Mouse (Mus musculus) midbrain, embryonic 10.5 days (tissue): ENCODE results near the gene Bmp8a. TPM values are rescaled to one million over a fixed set of nuclear protein-coding genes. Genes with fewer than 3 reads are reported as not detected.

ENCODE experiments used
- DNase-seq: peaks from one replicate; pipeline ENCODE4 v3.0.0-alpha.2; 2017; ENCODE audit warnings: low spot score
- H3K27ac ChIP-seq: fragments of 300-500 bp; sonication (generic); replicated peaks from 2 replicates; pipeline ENCODE4 v1.5.1; 2016; ENCODE audit warnings: mild to moderate bottlenecking
- H3K27me3 ChIP-seq: fragments of 300-500 bp; sonication (generic); 2 replicates; pipeline ENCODE4 v1.6.1; 2016; ENCODE audit warnings: low read depth, mild to moderate bottlenecking; ENCODE audit not compliant: poor library complexity, severe bottlenecking
- H3K36me3 ChIP-seq: fragments of 300-500 bp; sonication (generic); 2 replicates; pipeline ENCODE4 v1.6.1; 2016; ENCODE audit warnings: mild to moderate bottlenecking, moderate library complexity
- H3K4me1 ChIP-seq: fragments of 300-500 bp; sonication (generic); 2 replicates; pipeline ENCODE4 v1.6.1; 2016
- H3K4me3 ChIP-seq: fragments of 300-500 bp; sonication (generic); 2 replicates; pipeline ENCODE4 v1.5.1; 2016; ENCODE audit warnings: mild to moderate bottlenecking, moderate library complexity
- H3K9me3 ChIP-seq: fragments of 300-500 bp; sonication (generic); replicated peaks from 2 replicates; pipeline ENCODE4 v1.6.1; 2016; ENCODE audit warnings: mild to moderate bottlenecking
- WGBS: fragments of 180-500 bp; shearing (Covaris S2); methylation state at CpG from one replicate; pipeline ENCODE4 v1.1.7; 2016; 5-methylcytosine and 5-hydroxymethylcytosine counted together
- polyA plus RNA-seq: library from polyadenylated mRNA; unstranded; fragments of >200 nt; fragmentation: Nextera tagmentation; extraction: Ambion mirVana; gene quantifications from 2 replicates; pipeline ENCODE4 v1.2.1, GENCODE M21; 2016

The Bmp8a gene
- 0.07 and 0.11 TPM in 2 replicates for polyA plus RNA-seq

DNA sequence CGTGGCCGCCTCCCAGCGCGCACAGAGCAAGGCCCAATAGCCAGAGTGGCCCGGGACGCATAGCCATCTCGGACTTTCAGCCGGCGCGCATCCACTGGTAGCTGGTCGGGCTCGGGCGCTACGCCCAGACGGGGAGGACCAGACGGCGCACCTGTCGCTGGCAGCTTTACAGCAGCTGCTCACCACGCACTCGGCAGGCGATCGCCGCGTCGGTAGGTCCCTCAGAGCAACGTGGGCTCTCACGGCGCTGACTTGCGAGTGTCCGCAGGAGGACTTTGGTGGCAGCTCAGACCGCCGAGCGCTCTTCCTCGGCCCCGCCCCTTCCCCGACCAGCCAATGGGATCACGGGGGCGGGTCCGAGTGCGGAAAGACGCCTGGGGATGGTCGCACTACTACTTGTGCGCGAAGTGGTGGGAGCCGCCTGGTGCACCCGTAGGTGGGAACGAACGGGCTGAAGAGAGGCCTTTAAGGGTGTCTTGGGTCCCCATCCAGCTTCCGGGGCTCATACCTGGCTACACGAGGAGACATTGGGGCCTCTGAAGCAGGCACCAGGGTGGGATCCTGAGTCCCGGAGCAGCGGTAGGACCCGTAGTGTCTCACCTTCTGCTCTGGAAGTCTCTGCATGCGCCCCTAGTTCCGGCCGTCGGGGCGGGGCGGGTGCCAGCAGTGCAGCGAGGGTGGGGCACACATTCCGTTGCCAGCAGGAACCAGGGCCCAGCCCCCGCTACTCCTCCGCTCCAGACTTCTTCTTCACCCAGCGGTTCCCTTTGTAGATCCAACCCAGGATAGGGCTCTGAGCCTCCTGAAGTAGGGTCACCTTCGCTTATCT, at the start of gene Bmp8a:
Gene Bmp8a (minus strand): TSS at position 611 of the 829 bp plus-strand sequence.
- under 1% methylated on average over 65 of the region's 65 CpGs for WGBS
- peak within 1 kb of the TSS; percentile 69 for H3K4me3 ChIP-seq
- H3K27me3 ChIP-seq = peaks cover 61% of the 10 kb centered on the region
- peaks cover 17% of the 10 kb centered on the region for H3K4me1 ChIP-seq
- H3K36me3 ChIP-seq = peaks cover 12% of the 10 kb centered on the region
- H3K27ac ChIP-seq = peak within 1 kb of the TSS; percentile 6; the same call in 1 of the 2 replicates
- DNase-seq = peak; percentile 86
- no peaks in the 10 kb centered on the region for H3K9me3 ChIP-seq

DNA sequence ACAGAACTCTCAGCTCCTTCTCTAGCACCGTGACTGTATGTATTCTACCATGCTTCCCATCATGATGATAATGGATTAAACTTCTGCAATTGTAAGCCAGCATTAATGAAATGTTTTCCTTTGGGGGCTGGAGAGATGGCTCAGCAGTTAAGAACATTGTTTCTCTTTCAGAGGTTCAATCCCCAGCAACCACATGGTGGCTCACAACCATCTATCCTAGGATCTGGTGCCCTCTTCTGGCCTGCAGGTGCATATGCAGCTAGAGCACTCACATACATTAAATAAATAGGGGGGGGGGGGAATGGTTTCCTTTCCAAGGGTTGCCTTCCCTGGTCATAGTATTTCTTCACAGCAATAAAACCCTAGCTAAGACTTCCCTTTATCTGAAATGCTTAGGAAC, 49.1 kb upstream of the Bmp8a start:
- Histone ChIP-seq H3K9me3 (no peaks in the 10 kb centered on the region), H3K27me3 (no peaks in the 10 kb centered on the region), H3K27ac (no peak overlapping the region), H3K4me1 (no peaks in the 10 kb centered on the region), H3K4me3 (no peak overlapping the region), H3K36me3 (peaks cover 97% of the 10 kb centered on the region)
- WGBS = 100% methylated on average over 1 of the region's 1 CpGs
- peak; percentile 29 for DNase-seq

GRCm38 (mm10) chr4:123385028-123385427, 42.0 kb upstream of the Bmp8a start:
- no peaks in the 10 kb centered on the region for H3K9me3 ChIP-seq
- peaks cover 99% of the 10 kb centered on the region for H3K36me3 ChIP-seq
- WGBS = 85% methylated on average over 1 of the region's 1 CpGs
- no peaks in the 10 kb centered on the region for H3K27me3 ChIP-seq
- no peak for DNase-seq
- H3K4me1 ChIP-seq = no peaks in the 10 kb centered on the region
- no peak overlapping the region for H3K27ac ChIP-seq
- no peak overlapping the region for H3K4me3 ChIP-seq

DNA sequence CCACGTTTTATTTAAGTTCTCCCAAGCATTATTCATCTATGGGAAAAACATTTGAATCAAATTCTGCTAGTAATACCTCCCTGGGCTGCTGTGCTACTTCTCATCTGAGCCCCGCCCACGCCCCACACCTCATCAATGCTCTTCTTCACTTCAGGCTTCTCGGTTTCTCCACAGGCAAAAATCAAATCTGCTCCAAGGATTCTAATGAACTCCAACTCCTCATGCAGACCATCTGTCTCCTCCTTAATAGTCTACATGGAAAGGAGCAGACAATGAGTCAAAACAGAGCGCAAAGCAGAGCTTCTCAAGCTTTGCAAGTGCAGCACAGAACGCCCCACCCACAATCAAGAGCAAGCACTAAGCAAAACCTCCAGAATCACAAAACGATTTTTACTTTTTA, 40.1 kb upstream of the Bmp8a start:
- H3K36me3 ChIP-seq = peaks cover 97% of the 10 kb centered on the region
- no peaks in the 10 kb centered on the region for H3K9me3 ChIP-seq
- H3K4me1 ChIP-seq = no peaks in the 10 kb centered on the region
- no peak for DNase-seq
- 91% methylated on average over 7 of the region's 7 CpGs for WGBS
- H3K4me3 ChIP-seq = no peak overlapping the region
- no peak overlapping the region for H3K27ac ChIP-seq
- no peaks in the 10 kb centered on the region for H3K27me3 ChIP-seq

GRCm38 (mm10) chr4:123382051-123382450, 39.0 kb upstream of the Bmp8a start:
- 95% methylated on average over 4 of the region's 4 CpGs for WGBS
- H3K36me3 ChIP-seq = peaks cover 98% of the 10 kb centered on the region
- DNase-seq = no peak

DNA sequence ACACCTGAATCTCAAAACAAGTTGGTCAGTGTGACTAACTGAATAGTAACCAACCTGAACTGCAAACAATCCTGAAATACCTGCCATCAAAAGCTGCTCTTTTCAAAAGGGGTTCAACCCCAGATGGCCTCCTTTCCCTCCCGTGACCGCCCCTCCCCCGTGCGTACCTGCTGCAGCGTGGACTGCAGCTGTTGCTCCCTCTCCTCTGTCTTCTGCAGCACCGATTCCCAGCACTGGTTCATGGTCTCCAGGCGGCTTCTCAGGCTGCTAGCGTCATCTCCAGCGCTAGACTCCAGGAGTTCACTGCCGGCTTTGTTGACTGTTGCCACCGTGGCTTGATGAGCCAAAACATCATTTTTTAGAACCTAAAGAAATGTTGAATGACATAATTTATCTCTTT, 38.5 kb upstream of the Bmp8a start:
- H3K27me3 ChIP-seq = no peaks in the 10 kb centered on the region
- H3K36me3 ChIP-seq = peaks cover 98% of the 10 kb centered on the region
- no peak overlapping the region for H3K27ac ChIP-seq
- H3K4me1 ChIP-seq = no peaks in the 10 kb centered on the region
- H3K9me3 ChIP-seq = no peaks in the 10 kb centered on the region
- H3K4me3 ChIP-seq = no peak overlapping the region
- DNase-seq = no peak
- 94% methylated on average over 11 of the region's 11 CpGs for WGBS

More at GRCm38 (mm10) chr4:123382051-123382450, 39.0 kb upstream of the Bmp8a start:
- Histone ChIP-seq H3K4me1 (no peaks in the 10 kb centered on the region), H3K9me3 (no peaks in the 10 kb centered on the region), H3K27me3 (no peaks in the 10 kb centered on the region), H3K27ac (no peak overlapping the region), H3K4me3 (no peak overlapping the region)

GRCm38 (mm10) chr4:123376031-123376430, 33.0 kb upstream of the Bmp8a start:
- H3K36me3 ChIP-seq = peaks cover 98% of the 10 kb centered on the region

DNA sequence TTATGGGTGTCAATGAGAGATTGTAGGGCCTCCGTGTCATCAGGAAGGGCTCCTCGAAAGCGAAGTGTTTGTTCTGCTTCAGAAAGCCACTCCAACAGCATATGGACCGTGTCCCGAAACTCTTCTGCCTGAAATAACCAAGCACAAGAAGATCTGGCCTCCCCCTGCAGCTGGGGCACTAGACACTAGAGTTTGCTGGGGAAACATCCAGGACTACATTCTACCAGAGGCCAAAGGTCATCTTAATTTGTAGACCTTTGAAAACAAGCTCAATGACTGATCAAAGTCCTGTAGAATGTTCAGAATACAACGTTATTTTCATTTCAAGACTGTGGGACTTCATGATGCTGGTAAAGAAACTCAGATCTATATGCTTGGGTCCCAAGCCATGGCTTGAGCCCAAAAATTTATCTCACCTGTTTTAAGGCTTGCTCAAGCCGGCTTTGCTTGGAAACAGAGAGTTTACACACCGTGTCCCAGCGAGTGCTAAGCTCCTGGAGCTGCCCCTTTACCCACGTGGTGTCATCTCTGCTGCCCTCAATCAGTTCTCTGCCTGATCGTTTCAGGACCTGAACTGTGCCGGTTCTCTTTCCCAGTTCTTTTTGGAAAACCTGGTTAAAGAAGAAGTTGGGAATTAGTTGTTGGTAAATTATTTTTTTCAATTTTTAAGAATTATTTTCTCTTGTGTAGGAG, 31.4 kb upstream of the Bmp8a start:
- 93% methylated on average over 12 of the region's 12 CpGs for WGBS
- H3K9me3 ChIP-seq = no peaks in the 10 kb centered on the region
- H3K4me3 ChIP-seq = no peak overlapping the region
- no peak overlapping the region for H3K27ac ChIP-seq
- H3K36me3 ChIP-seq = peaks cover 100% of the 10 kb centered on the region
- H3K4me1 ChIP-seq = no peaks in the 10 kb centered on the region
- DNase-seq = no peak
- no peaks in the 10 kb centered on the region for H3K27me3 ChIP-seq

More at GRCm38 (mm10) chr4:123376031-123376430, 33.0 kb upstream of the Bmp8a start:
- Histone ChIP-seq H3K9me3 (no peaks in the 10 kb centered on the region), H3K27ac (no peak overlapping the region), H3K4me1 (no peaks in the 10 kb centered on the region), H3K4me3 (no peak overlapping the region), H3K27me3 (no peaks in the 10 kb centered on the region)
- WGBS = 87% methylated on average over 3 of the region's 3 CpGs
- DNase-seq = no peak

DNA sequence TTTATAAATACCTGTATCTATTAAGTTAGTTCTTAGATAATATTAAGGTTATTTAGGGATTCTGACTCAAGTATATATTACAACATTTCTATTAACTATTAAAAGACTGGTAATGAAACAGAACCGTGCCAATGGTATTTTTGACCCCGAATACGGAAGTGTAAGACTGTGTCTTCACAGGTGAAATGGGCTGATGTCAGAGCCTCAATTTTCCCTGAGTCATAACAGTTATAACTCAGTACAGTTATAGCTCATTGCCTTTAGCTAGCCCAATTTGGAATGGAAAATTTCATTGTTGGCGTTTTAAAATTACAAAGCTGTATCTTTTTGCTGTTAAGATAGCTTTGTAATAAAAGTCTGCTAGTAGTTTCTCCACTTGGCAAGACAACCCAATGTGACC, 20.5 kb upstream of the Bmp8a start:
- no peak for DNase-seq
- H3K36me3 ChIP-seq = peaks cover 96% of the 10 kb centered on the region
- H3K4me1 ChIP-seq = no peaks in the 10 kb centered on the region
- WGBS = 97% methylated on average over 4 of the region's 4 CpGs
- no peak overlapping the region for H3K27ac ChIP-seq
- no peaks in the 10 kb centered on the region for H3K27me3 ChIP-seq
- no peak overlapping the region for H3K4me3 ChIP-seq
- no peaks in the 10 kb centered on the region for H3K9me3 ChIP-seq

- H3K27ac ChIP-seq = no peak overlapping the region
- H3K36me3 ChIP-seq = peaks cover 96% of the 10 kb centered on the region
- H3K27me3 ChIP-seq = no peaks in the 10 kb centered on the region
- WGBS = 95% methylated on average over 12 of the region's 12 CpGs
- DNase-seq = no peak
- H3K9me3 ChIP-seq = no peaks in the 10 kb centered on the region
- no peaks in the 10 kb centered on the region for H3K4me1 ChIP-seq
- no peak overlapping the region for H3K4me3 ChIP-seq
Measured at GRCm38 (mm10) chr4:123360771-123361170, 17.7 kb upstream of the Bmp8a start.

DNA sequence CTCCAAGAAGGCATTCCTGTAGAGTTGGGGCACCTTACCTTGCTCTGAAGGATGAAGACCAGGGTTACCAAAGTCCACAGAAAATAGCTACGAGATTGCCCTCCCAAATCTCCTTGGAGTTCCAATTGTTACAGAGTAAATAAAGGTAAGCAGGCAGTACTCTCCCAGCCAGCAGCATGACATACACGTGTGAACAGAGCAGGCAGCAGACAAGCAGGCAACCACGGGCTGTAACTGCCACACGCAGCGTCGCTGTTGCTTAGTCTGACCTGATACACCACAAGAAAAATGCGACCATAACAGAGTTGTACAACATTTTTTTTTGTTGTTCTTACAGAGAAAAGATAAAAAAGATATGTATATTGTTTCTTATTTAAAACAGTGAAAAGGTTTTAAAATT, 15.6 kb upstream of the Bmp8a start:
- DNase-seq = no peak
- Histone ChIP-seq H3K27ac (no peak overlapping the region), H3K36me3 (peaks cover 96% of the 10 kb centered on the region), H3K27me3 (no peaks in the 10 kb centered on the region), H3K4me1 (no peaks in the 10 kb centered on the region), H3K9me3 (no peaks in the 10 kb centered on the region), H3K4me3 (no peak overlapping the region)
- WGBS = 93% methylated on average over 7 of the region's 7 CpGs

- Histone ChIP-seq H3K36me3 (peaks cover 96% of the 10 kb centered on the region), H3K9me3 (no peaks in the 10 kb centered on the region), H3K27ac (no peak overlapping the region), H3K4me1 (no peaks in the 10 kb centered on the region), H3K27me3 (no peaks in the 10 kb centered on the region), H3K4me3 (no peak overlapping the region)
- 92% methylated on average over 8 of the region's 8 CpGs for whole genome bisulfite sequencing
- DNase-seq = no peak
Measured at GRCm38 (mm10) chr4:123355941-123356340, 12.9 kb upstream of the Bmp8a start.

DNA sequence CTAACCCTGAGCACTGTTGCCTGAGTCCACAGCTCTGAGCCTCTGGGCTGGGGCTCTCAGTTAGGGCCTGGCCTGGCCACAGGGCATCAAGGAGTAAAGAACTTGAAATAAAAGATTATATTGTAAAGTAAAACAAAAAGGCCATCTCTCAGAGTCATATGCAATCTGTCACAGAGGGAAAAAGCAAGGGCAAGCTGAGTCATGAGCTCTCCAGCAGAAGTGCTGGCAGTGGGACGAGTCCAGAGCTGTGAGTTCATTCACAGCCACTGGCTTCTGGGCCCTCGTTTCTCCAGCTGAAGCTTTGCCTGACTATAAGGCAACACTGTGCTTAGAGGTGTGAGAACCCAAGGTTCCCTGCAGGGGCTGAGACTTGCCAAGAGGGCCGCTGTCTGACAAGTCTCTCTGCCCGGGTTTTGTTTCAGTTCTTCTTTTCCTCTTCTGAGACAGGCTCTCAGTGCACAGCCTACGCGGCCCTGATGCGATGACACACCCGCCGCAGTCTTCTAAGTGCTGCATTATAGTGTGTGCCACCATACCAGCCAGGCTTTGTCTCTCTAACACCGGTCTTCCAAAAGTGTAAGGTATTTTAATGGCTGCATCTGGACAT, 10.3 kb upstream of the Bmp8a start:
- Histone ChIP-seq H3K4me1 (no peaks in the 10 kb centered on the region), H3K27me3 (no peaks in the 10 kb centered on the region), H3K9me3 (no peaks in the 10 kb centered on the region), H3K4me3 (no peak overlapping the region), H3K27ac (no peak overlapping the region), H3K36me3 (peaks cover 99% of the 10 kb centered on the region)
- WGBS = 90% methylated on average over 10 of the region's 10 CpGs
- DNase-seq = no peak
